Mouse (Mus musculus): ENCODE data around the gene Slc35c1. TPM values are rescaled to one million over a fixed set of nuclear protein-coding genes. Genes with fewer than 3 reads are reported as not detected.
A peak's percentile ranks its signal among the peaks of the same experiment; 100 is the strongest.

The Slc35c1 gene
- polyA plus RNA-seq, 1 experiment from 2014 or later = 9.3 TPM

GRCm38 (mm10) chr2:92430723-92431541 is 29.4 kb downstream of the Slc35c1 start:
- peak overlapping the region; percentile 80 for H3K4me3 ChIP-seq (ENCODE audit: low read depth, low read length)
- H3K36me3 ChIP-seq (replicated peaks; ENCODE audit: insufficient read depth, low read length) = peaks cover 9% of the 10 kb centered on the region
- DNase-seq (peak; percentile 53), ATAC-seq (no peak)
- peaks cover 45% of the 10 kb centered on the region for H3K4me1 ChIP-seq (ENCODE audit: insufficient read depth)
- H3K27me3 ChIP-seq (ENCODE audit: insufficient read depth, low read length) = no peaks in the 10 kb centered on the region
- peak overlapping the region; percentile 95 for H3K4me2 ChIP-seq (ENCODE audit: low read depth, low read length)
- H3K9ac ChIP-seq (replicated peaks) = peak overlapping the region; percentile 86
- TF ChIP-seq EP300 (IDR thresholded peaks at IDR 0.05; ENCODE audit: low read depth) (no peak), CTCF (IDR thresholded peaks at IDR 0.05; ENCODE audit: low read depth) (no peak)
- H3K9me3 ChIP-seq (ENCODE audit: low read length) = no peaks in the 10 kb centered on the region
- WGBS (ENCODE audit: insufficient replicate concordance) = 57% methylated on average over 21 of the region's 21 CpGs
- peak overlapping the region; percentile 92 for H3K27ac ChIP-seq (ENCODE audit: low read depth)

GRCm38 (mm10) chr2:92430089-92430488 is 30.2 kb downstream of the Slc35c1 start:
- Histone ChIP-seq H3K4me1 (ENCODE audit: insufficient read depth) (peaks cover 46% of the 10 kb centered on the region), H3K9ac (replicated peaks) (no peak overlapping the region)
- 70% methylated on average over 2 of the region's 2 CpGs for WGBS (ENCODE audit: insufficient replicate concordance)

DNA sequence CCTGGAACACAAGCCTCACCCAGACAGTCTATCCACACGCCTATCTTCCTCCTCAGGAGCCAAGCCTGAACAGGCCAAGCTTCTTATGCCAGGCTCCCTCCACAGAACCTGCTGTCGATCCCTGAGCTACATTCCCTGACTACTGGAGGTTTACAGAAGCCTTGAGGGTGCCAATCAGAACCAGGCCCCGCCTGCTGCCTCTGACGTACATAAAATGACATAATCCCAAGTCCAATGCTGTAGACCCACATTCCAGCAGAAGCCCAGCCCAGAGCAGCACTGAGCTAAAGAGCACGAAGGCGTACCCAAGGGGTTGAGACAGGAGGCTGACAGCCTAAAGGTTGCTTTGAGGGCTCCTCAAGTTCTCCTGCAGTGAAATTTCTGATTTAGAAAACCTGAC is 32.5 kb downstream of the Slc35c1 start:
- Histone ChIP-seq H3K4me1 (ENCODE audit: insufficient read depth) (peaks cover 49% of the 10 kb centered on the region), H3K9me3 (ENCODE audit: low read length) (no peaks in the 10 kb centered on the region), H3K9ac (replicated peaks) (peak overlapping the region; percentile 38), H3K27me3 (ENCODE audit: insufficient read depth, low read length) (no peaks in the 10 kb centered on the region), H3K36me3 (replicated peaks; ENCODE audit: insufficient read depth, low read length) (peaks cover 33% of the 10 kb centered on the region), H3K27ac (ENCODE audit: low read depth) (peak overlapping the region; percentile 75), H3K4me3 (ENCODE audit: low read depth, low read length) (no peak overlapping the region), H3K4me2 (ENCODE audit: low read depth, low read length) (peak overlapping the region; percentile 42; the same call in 1 of the 2 replicates)
- peak; percentile 68 for ATAC-seq
- TF ChIP-seq CTCF (IDR thresholded peaks at IDR 0.05; ENCODE audit: low read depth) (no peak), EP300 (IDR thresholded peaks at IDR 0.05; ENCODE audit: low read depth) (no peak)
- 60% methylated on average over 6 of the region's 6 CpGs for WGBS (ENCODE audit: insufficient replicate concordance)
- peak; percentile 73 for DNase-seq

More at GRCm38 (mm10) chr2:92430089-92430488, 30.2 kb downstream of the Slc35c1 start:
- ATAC-seq (no peak), DNase-seq (no peak)
- H3K9me3 ChIP-seq (ENCODE audit: low read length) = no peaks in the 10 kb centered on the region
- H3K4me2 ChIP-seq (ENCODE audit: low read depth, low read length) = peak overlapping the region; percentile 18; the same call in 1 of the 2 replicates
- H3K4me3 ChIP-seq (ENCODE audit: low read depth, low read length) = no peak overlapping the region
- no peaks in the 10 kb centered on the region for H3K27me3 ChIP-seq (ENCODE audit: insufficient read depth, low read length)
- TF ChIP-seq EP300 (IDR thresholded peaks at IDR 0.05; ENCODE audit: low read depth) (no peak), CTCF (IDR thresholded peaks at IDR 0.05; ENCODE audit: low read depth) (no peak)
- H3K27ac ChIP-seq (ENCODE audit: low read depth) = peak overlapping the region; percentile 30; the same call in 1 of the 2 replicates
- H3K36me3 ChIP-seq (replicated peaks; ENCODE audit: insufficient read depth, low read length) = peaks cover 15% of the 10 kb centered on the region

GRCm38 (mm10) chr2:92426426-92426825 is 33.9 kb downstream of the Slc35c1 start:
- Histone ChIP-seq H3K9me3 (ENCODE audit: low read length) (no peaks in the 10 kb centered on the region), H3K27me3 (ENCODE audit: insufficient read depth, low read length) (no peaks in the 10 kb centered on the region), H3K4me2 (ENCODE audit: low read depth, low read length) (no peak overlapping the region), H3K4me3 (ENCODE audit: low read depth, low read length) (no peak overlapping the region), H3K27ac (ENCODE audit: low read depth) (no peak overlapping the region), H3K9ac (replicated peaks) (no peak overlapping the region), H3K36me3 (replicated peaks; ENCODE audit: insufficient read depth, low read length) (peaks cover 42% of the 10 kb centered on the region), H3K4me1 (ENCODE audit: insufficient read depth) (peaks cover 50% of the 10 kb centered on the region)
- TF ChIP-seq EP300 (IDR thresholded peaks at IDR 0.05; ENCODE audit: low read depth) = no peak
- no peak for TF ChIP-seq CTCF (IDR thresholded peaks at IDR 0.05; ENCODE audit: low read depth)
- 97% methylated on average over 3 of the region's 3 CpGs for whole genome bisulfite sequencing (ENCODE audit: insufficient replicate concordance)
- DNase-seq = no peak
- no peak for ATAC-seq

DNA sequence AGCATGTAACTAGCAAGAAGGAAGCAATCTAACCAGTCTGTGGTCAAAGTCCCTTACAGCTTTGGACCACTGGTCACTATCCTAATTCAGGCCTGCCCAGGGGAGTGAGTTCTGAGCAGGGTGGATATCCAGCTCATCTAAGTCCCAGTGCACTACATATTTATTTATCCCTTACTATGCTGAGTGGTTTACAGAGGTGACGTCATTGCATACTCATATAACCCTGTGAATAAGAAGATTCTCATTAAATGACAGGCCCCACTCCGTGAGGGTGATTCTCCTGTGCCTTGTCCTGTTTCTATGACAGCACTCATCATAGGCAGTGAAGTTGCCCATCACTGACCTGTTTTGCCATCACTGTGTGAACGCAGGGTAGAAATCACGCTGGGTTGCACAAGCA is 35.0 kb downstream of the Slc35c1 start:
- ATAC-seq = no peak
- no peaks in the 10 kb centered on the region for H3K27me3 ChIP-seq (ENCODE audit: insufficient read depth, low read length)
- H3K4me1 ChIP-seq (ENCODE audit: insufficient read depth) = peaks cover 43% of the 10 kb centered on the region
- H3K36me3 ChIP-seq (replicated peaks; ENCODE audit: insufficient read depth, low read length) = peaks cover 53% of the 10 kb centered on the region
- TF ChIP-seq CTCF (IDR thresholded peaks at IDR 0.05; ENCODE audit: low read depth) (no peak), EP300 (IDR thresholded peaks at IDR 0.05; ENCODE audit: low read depth) (no peak)
- no peak overlapping the region for H3K4me2 ChIP-seq (ENCODE audit: low read depth, low read length)
- 83% methylated on average over 4 of the region's 4 CpGs for WGBS (ENCODE audit: insufficient replicate concordance)
- no peaks in the 10 kb centered on the region for H3K9me3 ChIP-seq (ENCODE audit: low read length)
- DNase-seq = no peak
- H3K4me3 ChIP-seq (ENCODE audit: low read depth, low read length) = no peak overlapping the region
- H3K9ac ChIP-seq (replicated peaks) = no peak overlapping the region
- H3K27ac ChIP-seq (ENCODE audit: low read depth) = no peak overlapping the region

- peaks cover 41% of the 10 kb centered on the region for H3K4me1 ChIP-seq (ENCODE audit: insufficient read depth)
- no peaks in the 10 kb centered on the region for H3K27me3 ChIP-seq (ENCODE audit: insufficient read depth, low read length)
- H3K4me2 ChIP-seq (ENCODE audit: low read depth, low read length) = no peak overlapping the region
- no peaks in the 10 kb centered on the region for H3K9me3 ChIP-seq (ENCODE audit: low read length)
- H3K27ac ChIP-seq (ENCODE audit: low read depth) = peak overlapping the region; percentile 19; the same call in 1 of the 2 replicates
- DNase-seq (no peak), ATAC-seq (no peak)
- H3K9ac ChIP-seq (replicated peaks) = no peak overlapping the region; the same call in 1 of the 2 replicates
- H3K4me3 ChIP-seq (ENCODE audit: low read depth, low read length) = no peak overlapping the region
- no peak for TF ChIP-seq CTCF (IDR thresholded peaks at IDR 0.05; ENCODE audit: low read depth)
- TF ChIP-seq EP300 (IDR thresholded peaks at IDR 0.05; ENCODE audit: low read depth) = no peak
- peaks cover 58% of the 10 kb centered on the region for H3K36me3 ChIP-seq (replicated peaks; ENCODE audit: insufficient read depth, low read length)
- 72% methylated on average over 9 of the region's 9 CpGs for WGBS (ENCODE audit: insufficient replicate concordance)
These were observed 35.7 kb downstream of the Slc35c1 start for GRCm38 (mm10) chr2:92424462-92425308.

Data from liver, postnatal 0 days (tissue).